Mouse (Mus musculus) left cerebral cortex, adult 11 months (tissue): ENCODE results near the gene Ndufa9.
A peak's percentile ranks its signal among the peaks of the same experiment; 100 is the strongest.

ENCODE experiments used
- DNase-seq: peaks from one replicate; pipeline ENCODE4 v3.0.0; 2022; ENCODE audit warnings: low spot score

Gene Ndufa9

DNA sequence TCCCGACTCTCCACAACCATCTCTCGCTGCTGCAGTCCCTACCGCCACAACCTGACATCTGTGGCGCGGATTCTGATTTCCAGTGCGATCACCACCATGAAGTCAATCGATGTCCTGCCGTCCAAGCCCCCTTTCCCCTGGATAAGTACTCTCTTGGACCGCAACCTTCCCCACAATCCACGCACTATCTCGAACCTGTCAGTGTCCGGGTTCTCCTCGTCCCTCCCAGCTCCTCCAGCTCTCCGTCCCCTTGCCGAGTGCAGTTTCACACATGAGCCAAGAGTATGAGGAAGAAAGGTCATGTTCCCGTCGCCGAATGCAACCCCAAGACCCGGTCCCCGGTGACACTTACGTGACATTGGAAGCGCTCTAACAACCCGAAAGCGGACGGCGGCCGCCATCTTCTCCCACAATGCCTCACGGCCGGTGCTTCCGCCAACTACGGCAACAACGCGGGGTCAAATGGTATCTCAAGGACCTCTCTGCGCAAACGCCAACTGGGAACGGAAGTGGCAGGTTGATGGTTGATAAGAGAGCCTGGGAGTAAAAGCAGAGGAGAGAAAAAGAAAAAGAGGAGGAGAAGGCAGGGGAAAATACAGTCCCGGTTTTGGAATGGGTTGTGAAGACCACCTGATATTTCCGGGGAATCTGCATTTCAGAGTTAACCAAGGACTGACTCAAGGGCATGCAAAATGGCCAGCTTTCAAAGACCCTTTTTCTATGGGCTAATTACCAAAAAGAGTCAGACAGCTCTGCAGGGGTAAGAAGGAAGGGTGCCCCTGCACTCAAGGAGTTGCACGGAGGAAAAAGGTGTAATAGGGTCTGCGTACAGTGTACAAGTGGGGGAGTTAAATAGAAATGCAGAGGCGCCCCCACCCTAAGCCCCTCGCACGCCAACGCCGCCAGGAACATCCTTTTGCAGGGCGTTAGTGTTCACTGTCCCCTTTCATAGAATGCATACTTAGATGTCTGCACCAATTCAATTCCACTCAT, at the start of gene Ndufa9:
Ndufa9 (minus strand) TSS at position 425 of the 993 bp plus-strand sequence.
- peak; percentile 89 for DNase-seq

DNA sequence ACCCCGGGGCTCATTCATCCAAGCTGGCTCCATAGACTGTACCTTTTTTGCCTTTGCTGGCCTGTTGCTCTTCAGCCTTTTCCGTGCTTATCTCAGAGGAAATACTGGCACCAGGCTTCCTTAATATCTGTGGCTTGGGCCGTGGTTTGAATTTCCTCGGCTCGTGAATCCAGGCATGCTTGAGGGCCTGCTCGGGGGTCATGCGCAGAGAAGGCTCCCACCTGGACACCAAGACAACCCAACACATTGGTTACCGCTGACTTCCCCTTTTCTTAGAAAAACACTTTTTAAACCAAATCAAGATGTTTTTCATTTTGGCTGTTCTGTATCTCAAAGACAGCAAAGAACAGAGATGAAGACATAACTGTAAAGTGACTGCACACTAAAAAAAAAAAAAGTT, 28.2 kb upstream of the Ndufa9 start:
- no peak for DNase-seq

DNA sequence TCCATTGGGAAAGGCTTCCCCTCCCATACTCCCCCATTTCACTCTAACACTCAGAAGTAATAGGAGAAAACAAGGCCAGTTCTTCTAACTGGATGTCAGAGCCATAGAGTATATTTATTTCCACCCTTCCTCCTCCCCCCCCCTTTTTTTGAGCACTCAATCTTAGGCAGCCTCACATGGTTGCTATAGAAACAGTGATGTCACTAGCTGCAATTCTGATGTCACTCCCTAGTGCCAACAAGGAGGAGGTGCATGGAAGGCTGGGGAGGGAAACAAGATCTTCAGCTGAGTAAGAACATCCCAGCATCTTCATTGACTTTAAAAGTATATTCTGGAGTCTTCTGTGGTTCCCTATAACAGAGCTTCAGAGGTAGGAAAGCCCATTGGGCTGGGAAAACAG, 3.9 kb upstream of the Ndufa9 start, which contains the start of gene Akap3:
Akap3 (plus strand) TSS at position 218 of the 400 bp plus-strand sequence.
- DNase-seq = no peak

DNA sequence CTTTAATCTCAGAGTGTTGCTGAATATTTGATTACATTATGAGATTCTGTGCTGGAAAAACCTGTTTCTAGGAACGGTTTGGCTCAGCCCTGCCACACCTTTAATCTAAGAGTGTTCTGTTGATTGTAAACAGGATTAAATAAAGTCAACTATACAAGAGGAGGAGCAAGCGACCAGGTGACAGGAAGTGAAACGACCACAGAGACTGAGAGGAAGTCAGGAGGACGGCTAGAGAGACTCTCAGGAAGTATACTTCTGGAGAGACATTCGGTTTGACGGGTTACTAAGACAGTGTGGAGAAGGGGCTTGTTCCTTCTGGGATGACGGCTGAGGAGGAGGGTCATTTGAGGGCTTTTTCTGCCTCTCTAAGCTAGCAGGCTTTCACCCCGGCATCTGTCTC, 12.3 kb downstream of the Ndufa9 start:
- no peak for DNase-seq

DNA sequence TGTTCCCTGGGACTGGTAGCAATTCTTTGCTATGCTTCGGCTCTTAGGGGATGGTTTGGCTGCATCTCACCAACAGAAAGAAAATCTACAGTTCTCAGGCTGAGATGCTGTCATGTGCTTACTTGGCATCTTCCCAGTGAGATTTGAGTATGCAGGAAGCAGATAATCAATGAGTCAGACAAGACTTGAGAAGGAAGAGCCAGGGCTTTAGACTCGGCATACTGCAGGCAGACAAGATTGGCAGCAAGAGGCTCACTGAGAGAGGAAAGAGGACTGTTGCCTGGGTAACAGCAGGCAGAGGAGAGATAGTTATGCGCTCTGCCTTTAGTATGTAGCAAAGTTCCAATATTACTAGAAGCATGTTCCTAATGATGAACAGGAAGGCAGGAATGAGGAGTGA, 25.8 kb downstream of the Ndufa9 start:
- peak; percentile 17 for DNase-seq

DNA sequence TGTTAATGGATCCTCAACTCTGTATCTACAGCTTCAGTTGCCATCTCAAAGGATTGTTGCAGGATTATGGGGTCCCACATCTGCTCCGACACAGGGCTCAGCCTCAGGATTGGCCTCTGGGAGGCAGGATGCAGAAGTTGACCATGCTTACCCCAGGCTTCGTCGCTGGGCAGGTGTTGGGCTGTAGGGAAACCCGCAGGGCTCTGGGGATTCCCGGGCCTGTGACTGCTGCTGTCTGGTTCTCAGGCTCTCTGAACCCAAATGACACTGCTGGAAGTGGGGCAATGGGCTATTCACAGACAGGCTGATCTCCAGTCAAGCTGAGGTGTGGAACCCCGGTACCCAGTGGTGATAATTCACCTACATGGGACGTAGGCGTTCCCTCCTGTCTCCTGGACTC, 32.6 kb downstream of the Ndufa9 start:
- no peak for DNase-seq

DNA sequence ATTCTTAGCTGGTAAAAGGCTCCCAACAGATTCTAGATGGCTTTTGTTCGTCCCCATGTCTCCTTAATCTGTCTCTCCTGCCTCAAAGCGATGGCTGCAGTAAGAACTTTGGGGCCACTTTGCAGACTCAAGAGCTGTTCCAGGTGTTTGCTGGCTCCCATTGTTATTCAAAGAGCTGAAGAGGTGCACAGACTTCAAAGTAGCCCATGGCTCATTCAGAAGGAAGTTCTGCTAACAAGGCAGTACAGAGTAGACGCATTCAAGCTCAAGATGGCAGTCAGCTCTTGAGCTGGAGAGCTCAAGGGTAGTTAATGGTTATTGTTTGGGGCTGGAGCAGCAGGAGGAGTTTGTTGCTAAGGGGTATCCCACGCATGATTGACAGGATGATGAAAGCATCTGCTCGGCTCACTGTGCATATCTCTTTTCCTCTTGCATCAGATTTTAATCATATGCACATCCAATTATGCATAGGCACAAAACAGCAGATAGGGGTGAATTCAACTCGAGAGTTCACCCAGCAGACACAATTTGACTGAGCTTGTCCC, 33.7 kb downstream of the Ndufa9 start:
- DNase-seq = no peak

DNA sequence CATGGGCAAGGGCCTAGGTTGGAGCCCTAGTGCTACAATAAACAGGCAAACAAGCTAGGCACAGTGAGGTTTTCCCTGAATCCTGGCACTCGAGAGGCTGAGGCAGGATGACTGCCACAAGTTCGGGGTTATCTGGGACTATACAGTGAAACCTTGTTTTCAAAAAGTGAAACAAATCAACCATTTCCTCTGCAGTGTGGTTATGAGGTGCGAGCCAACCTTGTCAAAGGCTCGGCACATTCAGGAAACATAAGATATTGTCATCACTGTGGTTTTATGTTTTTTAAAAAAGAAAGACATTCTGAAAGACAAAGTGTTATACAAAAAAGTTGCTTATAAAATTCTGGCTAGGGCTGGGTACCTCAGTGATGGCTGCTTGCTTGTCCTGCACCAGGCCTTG, 37.5 kb downstream of the Ndufa9 start:
- DNase-seq = no peak

DNA sequence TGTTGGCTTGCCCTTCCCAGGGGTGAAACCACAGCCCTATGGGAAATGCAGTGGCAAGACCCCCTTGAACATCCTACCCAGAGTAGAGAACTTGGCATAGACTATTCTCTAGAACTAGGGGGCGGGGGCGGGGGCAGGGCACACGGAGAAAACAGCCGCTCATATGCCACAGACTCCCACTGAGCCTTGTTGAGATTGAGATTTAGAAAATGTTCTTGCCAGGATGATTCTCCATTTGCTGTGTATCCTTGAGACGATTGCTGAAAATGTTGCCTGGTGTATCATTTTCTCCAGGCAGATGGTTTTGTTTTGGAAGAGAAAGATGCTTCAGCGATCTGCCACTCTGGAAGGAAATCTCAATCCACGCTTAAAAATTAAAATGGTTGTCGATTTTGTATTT, 40.4 kb downstream of the Ndufa9 start:
- DNase-seq = no peak

DNA sequence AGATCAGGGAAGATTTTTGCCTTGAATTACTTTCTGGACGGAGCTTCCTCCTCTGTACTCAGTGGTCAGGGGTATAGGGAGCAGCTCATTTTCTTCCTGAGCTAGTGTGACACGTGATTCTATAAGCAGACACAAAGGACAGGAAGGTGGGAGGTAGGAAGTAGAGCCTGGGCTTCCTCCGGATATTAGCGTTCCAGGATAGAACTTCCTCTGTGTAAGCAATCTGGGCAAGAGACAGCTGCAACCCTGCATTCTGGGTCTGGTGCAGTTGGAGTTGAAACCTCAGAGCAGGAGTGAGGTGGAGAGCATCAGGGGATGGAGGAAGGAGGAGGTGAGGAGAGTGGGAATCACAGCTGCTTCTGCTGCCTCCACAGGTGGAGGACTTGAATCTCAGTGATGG, 40.8 kb downstream of the Ndufa9 start:
- DNase-seq = no peak

DNA sequence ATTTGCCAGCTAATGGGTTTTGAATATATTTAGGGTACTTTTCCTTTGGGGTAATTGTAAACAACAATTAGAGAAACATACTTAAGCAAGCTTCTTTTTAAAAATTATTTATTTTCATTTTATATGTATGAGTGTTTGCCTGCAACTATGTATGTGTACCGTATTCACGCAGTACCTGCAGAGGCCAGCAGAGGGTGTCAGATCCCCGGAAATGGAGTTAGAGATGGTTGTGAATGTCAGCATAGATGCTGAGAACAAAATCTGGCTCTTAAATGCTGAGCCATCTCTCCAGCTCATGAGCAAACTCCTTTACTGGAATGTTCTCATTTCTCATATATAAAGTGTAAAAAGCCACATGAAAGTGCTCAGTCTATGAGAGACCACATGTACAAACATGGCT, 42.2 kb downstream of the Ndufa9 start:
- no peak for DNase-seq

DNA sequence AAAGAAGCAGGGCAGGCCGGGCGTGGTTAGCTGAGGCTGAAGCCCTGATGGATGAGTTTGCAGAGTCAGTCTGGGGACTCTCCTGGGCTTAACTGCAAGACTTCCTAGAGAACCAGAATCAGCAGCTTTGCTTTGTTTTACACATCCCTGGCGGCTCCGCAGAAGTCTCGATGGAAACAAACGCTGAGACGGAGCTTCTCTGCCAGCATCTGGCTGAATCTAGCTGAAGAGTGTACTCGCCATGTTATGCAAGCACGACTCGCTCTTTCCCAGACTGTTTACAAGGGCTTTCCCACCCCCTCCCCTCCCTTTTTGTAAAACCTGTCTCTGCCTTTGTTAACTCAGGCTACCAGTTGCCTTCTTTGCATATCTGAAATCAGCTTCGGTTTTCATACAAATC, 46.0 kb downstream of the Ndufa9 start:
- no peak for DNase-seq

DNA sequence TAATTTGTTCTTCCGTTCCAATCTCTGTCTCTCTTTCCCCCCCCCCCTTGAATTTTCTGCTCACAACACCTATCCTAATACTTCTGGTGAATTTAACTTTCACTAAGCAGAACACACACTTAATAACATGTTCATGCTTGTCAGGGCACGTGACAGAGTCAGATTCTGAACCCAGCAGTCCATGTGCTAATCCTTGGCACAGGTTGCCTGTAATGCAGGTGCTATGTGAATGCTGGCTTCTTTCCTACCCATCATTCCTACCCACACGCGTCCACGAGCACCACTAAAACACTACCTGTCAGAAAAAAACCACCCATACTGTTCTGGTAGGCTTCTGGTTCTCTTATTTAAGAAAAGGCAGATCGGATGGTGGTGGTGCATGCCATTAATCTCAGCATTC, 54.2 kb downstream of the Ndufa9 start:
- no peak for DNase-seq

DNA sequence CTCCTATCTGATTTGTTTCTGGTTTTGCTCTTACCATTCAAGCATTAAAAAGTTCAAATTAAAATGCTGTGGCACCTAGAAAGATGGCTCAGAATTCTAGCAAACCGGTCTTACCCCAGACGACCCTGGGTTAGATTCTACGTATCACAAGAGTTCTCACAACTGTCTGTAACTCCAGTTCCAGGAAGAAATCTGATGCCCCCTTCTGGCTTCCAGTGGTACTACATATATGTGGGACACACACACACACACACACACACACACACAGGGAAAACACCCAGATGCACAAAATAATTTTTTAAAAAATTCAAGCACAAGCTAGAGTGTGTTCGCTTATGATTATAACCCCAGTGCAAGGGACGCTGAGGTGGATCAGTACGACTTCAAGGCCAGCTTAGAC, 55.2 kb downstream of the Ndufa9 start:
- no peak for DNase-seq

DNA sequence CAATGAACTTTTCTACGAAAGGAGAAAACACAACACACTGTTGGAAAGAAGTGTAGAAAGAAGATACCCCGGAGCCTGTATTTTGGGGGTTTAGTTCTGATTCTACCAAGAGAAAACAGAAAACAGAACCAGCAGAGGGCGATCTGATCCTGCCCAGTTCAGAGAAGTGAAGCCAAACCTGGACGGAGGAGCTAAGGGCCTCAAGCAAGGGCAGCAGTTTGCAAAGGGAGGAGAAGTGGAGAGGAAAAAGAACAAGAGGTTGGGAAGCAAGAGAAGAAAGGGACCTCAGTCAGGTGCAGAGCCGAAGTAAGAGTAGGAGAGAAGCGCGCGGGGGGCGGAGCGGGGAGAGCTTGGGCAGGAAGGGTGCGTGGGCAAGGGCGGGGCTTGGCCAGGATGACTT, 57.0 kb downstream of the Ndufa9 start:
- DNase-seq = no peak

DNA sequence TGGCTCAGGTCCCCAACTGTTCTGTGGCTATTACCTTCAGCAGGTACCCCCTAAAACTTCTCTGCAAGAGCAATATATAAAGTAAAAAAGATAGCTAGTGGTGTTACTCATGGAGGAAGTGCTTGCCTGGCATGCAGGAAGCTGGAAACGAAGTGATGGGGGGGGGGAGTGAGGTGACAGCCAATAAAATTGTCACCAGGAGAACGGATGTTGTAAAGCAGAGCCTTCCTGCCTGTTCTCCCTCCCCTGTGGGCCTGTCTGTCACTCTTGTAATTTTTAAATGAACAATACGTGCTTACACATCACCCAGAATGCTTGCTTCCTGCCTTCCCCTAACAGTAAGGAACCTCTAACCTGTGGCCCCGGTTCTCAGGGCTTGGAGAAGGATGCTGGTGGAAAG, 57.4 kb downstream of the Ndufa9 start:
- DNase-seq = no peak

DNA sequence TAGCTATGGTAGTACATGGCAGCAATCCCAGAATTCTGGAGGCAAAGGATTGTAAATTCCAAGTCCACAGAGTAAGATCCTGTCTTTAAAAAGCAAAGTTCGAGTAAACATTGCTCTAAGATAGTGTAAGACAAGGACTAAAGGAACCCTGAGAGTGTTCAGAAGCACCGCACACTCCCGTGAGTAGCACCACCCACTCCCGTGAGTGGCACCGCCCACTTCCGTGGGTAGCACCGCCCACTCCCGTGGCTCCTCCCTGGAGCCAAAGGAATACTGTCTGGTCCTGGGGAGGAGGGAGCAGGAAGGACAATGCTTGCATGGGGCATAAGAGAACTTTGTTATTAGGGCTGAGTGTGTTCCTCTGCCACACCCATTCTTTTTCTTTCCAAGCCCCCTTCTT, 60.1 kb downstream of the Ndufa9 start:
- no peak for DNase-seq

DNA sequence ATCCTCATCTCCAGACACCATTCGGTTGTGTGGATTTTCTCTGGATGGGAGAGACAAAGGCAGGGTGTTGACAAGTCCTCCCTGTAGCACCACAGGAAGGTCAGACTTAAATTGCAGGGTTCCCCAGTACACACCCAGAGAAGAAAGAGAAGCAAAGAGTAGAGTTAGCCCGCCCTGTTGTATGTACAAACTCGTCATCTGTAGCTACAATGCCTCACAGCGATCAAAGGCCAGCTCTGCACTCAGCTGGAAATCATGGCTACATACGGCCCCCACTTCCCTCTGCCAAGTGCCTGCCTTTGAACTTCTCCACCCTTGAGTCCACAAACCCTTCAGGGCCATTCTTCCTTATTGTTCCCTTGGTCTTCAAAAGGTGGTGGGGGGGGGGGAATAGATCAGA, 64.7 kb downstream of the Ndufa9 start:
- DNase-seq = no peak

DNA sequence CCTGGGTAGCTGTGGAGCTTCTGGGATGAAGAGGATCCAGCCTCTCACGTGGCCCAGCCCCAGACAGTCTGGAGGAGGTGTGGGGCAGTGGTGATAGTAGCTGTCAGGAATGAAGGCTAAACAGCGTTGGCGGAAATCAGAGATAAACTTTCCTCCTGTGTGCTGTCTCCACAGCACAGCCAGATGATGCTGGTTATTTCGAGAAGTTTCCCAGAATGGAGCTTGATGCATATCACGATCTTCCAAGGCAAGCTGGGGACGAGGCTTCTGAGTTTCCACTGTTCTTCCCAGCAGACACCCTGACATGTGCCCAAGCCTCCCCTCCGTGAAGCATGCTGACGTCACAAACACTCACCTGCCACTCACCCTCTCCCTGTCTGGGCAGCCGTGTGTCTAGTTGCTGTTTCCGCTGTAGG, 65.3 kb downstream of the Ndufa9 start:
- DNase-seq = peak; percentile 60

DNA sequence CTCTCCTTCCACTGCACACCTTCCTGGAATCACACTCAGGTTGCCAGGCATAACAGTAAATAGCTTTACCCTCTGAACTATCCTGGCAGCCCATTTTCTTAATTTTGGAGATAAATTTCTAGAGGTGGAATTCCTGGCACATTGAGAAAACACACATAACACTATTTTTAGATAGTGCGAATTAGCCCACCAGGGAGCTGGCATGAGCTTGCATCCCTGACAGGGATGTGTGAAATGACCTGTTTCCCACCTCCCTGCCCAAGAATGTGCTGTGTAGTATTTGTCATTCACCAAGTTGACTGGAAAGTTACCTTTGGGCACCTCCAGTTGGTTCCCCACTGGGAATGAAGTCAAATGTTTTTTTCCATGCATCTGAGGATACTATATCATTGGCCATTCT, 65.9 kb downstream of the Ndufa9 start:
- no peak for DNase-seq

DNA sequence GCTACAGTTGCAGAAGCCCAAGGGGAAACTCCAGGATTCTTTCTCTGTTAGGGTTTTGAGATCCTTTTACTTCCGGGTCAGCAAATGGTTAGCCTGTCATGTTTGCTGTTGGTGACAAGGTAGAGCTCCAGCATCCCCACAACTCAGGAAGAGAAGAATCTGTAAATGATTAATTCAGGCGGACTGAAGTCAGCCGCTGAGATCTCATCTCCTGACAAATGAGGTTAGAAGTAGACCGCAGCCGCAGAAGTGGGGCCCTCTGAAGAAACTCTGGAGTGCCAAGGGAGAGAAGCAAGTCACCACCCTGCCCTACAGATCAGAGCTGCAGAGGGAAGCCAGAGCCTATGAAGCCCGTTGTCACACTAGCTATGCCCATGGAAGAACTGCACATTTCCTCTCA, 71.0 kb downstream of the Ndufa9 start:
- DNase-seq = no peak

DNA sequence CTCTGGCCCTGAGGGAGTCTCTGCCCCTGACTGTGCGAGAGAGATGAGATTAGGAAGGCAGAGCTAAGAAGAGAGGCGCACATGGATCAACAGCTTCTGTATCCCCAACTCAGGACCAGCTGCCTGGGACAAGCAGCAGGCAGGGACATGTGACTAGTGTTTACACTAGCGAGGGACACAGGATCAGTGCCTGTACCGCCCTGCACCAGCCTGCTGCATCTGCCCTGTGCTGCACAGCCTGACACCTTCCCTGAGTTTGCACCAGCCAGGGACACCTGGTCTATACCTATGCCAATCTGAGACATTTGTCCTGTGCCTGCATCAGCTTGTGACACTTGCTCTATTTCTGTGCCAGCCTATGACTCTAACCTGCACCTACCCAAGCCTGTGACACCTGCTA, 75.1 kb downstream of the Ndufa9 start:
- peak; percentile 27 for DNase-seq

DNA sequence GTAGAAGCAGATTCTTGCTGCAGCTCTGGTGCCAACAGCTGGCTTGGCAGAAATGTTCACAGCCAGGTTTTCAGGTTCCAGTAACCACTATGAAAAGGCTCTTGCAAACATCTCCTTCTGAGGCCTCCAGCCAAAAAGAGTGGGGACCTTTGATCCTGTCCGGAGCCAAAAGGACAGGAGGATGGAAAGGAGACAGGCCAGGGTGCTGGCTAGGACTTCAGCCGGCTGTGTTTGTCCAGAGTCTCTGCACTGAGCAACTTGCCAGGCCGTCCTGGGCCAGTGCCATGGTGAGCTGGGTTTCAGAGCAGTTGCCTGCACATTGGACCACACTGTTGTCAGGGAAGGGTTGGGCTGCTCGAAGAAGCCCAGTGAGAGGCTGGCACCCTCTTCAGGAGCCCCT, 76.6 kb downstream of the Ndufa9 start:
- DNase-seq = no peak
